Mouse (Mus musculus) liver, adult 2 months (tissue): ENCODE measurements around the gene Thada.

ENCODE experiments used
- CTCF ChIP-seq: fragments of 200-500 bp; IDR thresholded peaks from 2 replicates; pipeline ENCODE4 v1.5.1; 2011; ENCODE audit warnings: low read depth, low read length, control low read depth
- POLR2A ChIP-seq: fragments of 200-500 bp; IDR thresholded peaks from 2 replicates; pipeline ENCODE4 v1.6.1; 2011; ENCODE audit warnings: low read length, control low read depth; ENCODE audit not compliant: insufficient read depth; ENCODE audit errors: extremely low read depth

DNA sequence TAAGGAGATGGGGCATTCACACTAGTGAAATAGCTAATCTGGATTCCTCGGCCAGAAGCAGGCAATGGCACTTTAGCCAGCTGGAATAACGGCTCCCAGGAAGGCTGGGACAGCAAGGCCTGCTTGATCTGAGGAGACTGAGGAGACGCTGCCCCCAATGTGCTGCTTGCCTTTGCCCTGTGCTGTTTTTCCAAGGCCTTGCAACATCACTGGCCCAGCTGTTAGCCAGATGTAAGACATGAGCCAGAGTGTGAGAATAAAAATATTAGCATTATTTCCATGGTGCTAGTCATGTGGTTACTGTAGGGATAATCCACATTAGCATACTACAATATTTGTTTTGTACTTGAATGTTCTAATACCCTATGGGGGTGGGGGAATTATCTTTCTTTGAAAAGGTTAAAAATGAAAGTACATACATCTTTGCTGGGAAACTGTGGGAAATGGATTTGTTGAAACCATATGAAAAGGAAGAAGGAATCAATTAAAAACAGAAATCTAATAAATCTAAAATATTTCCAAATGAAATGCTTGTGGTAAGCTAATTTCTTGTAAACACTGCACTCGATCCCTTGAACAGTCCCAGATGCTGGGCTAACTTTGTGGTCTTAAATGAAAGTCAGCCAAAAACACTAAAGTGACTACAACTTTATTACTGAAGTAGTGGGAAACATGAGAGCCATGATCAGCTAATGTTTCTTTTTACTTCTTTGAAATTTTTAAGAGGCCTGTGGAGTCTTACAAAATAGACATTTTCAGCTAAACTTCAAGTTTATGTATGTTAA lies 43.8 kb downstream of the Thada start:
- TF ChIP-seq CTCF (no peak), POLR2A (no peak)
